Mouse (Mus musculus) lung, postnatal 0 days (tissue): ENCODE measurements around the gene Sall2.

Experiments used
- CTCF ChIP-seq: IDR thresholded peaks from 2 replicates; pipeline ENCODE4 v1.5.1; 2016; ENCODE audit warnings: antibody characterized with exemption, mild to moderate bottlenecking
- EP300 ChIP-seq: IDR thresholded peaks from 2 replicates; pipeline ENCODE4 v1.6.1; 2016; ENCODE audit warnings: antibody characterized with exemption, mild to moderate bottlenecking, control low read depth

DNA sequence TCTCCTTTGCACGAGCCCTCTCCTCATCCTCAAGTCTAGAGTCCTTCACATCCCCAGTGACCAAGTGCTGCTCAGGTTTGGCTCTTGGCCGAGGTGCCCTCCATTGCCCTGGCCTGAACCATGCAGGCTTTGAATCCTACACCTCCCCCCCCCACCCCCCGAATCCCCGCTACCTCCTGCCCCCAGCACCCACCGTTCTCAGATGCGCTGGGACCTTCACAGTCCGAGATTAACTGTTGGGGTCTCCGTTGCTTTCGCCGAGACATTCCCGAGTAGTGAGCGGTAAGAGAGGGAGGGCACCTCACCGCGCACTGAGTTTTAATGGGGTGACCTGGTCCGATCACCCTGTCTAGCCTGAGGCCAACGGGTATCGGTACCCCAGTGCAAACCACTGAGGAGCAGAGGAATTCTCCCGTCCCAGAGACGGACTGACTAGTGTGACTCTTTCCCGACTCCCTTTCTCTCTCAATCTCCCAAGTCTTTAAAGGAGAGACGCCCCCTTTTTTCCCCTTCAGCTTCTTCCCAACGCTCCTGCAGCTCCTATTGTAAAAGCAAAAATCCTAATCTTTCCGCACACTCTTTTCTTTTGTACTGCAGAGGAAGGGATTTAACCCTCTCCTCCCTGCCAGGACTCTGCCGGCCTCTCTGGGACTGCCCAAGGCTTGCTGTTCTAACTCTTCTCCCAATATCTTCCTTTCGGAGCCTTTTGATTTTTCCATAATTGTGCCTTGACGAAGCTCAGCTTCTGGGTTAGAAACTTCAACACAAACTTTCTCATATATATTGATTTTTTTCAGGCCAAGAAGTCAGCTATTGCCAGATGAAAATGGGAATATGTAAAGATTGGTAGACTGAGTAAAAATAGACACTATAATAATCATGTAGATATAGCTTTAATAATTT, at the start of gene Sall2:
- TF ChIP-seq CTCF (no peak), EP300 (no peak)
